Mouse (Mus musculus): ENCODE measurements around the gene Kif5a. TPM values are rescaled to one million over a fixed set of nuclear protein-coding genes. Genes with fewer than 3 reads are reported as not detected.

Kif5a gene
- polyA plus RNA-seq, 1 experiment from 2014 or later = 120 TPM

- Histone ChIP-seq H3K9ac (ENCODE audit: low read depth, low read length) (no peak overlapping the region), H3K4me3 (ENCODE audit: low read depth, low read length) (no peak overlapping the region), H3K27ac (ENCODE audit: low read length) (no peak overlapping the region), H3K9me3 (replicated peaks; ENCODE audit: control insufficient read depth, low read length, poor library complexity, severe bottlenecking) (no peaks in the 10 kb centered on the region), H3K36me3 (ENCODE audit: control insufficient read depth, insufficient read depth, low read length) (peaks cover 36% of the 10 kb centered on the region), H3K27me3 (ENCODE audit: control insufficient read depth, insufficient read depth, low read depth, low read length) (no peaks in the 10 kb centered on the region), H3K4me1 (ENCODE audit: control insufficient read depth, insufficient read depth, low read length) (peaks cover 2% of the 10 kb centered on the region; the same call in 1 of the 2 replicates), H3K4me2 (ENCODE audit: low read length) (no peak overlapping the region)
- no peak for ATAC-seq
- 93% methylated on average over 5 of the region's 5 CpGs for WGBS
Observed at GRCm38 (mm10) chr10:127204589-127204988, 58.6 kb downstream of the Kif5a start.

GRCm38 (mm10) chr10:127203106-127203505, 60.0 kb downstream of the Kif5a start:
- no peak overlapping the region for H3K4me2 ChIP-seq (ENCODE audit: low read length)
- H3K9ac ChIP-seq (ENCODE audit: low read depth, low read length) = no peak overlapping the region
- H3K36me3 ChIP-seq (ENCODE audit: control insufficient read depth, insufficient read depth, low read length) = peaks cover 42% of the 10 kb centered on the region
- no peak overlapping the region for H3K4me3 ChIP-seq (ENCODE audit: low read depth, low read length)
- ATAC-seq = no peak
- H3K9me3 ChIP-seq (replicated peaks; ENCODE audit: control insufficient read depth, low read length, poor library complexity, severe bottlenecking) = no peaks in the 10 kb centered on the region
- H3K4me1 ChIP-seq (ENCODE audit: control insufficient read depth, insufficient read depth, low read length) = no peaks in the 10 kb centered on the region
- WGBS = 99% methylated on average over 3 of the region's 3 CpGs
- no peaks in the 10 kb centered on the region for H3K27me3 ChIP-seq (ENCODE audit: control insufficient read depth, insufficient read depth, low read depth, low read length)
- H3K27ac ChIP-seq (ENCODE audit: low read length) = no peak overlapping the region

- Histone ChIP-seq H3K4me1 (ENCODE audit: control insufficient read depth, insufficient read depth, low read length) (peaks cover 8% of the 10 kb centered on the region), H3K36me3 (ENCODE audit: control insufficient read depth, insufficient read depth, low read length) (peaks cover 35% of the 10 kb centered on the region), H3K9me3 (replicated peaks; ENCODE audit: control insufficient read depth, low read length, poor library complexity, severe bottlenecking) (no peaks in the 10 kb centered on the region), H3K27me3 (ENCODE audit: control insufficient read depth, insufficient read depth, low read depth, low read length) (no peaks in the 10 kb centered on the region), H3K27ac (ENCODE audit: low read length) (no peak overlapping the region), H3K4me2 (ENCODE audit: low read length) (no peak overlapping the region), H3K4me3 (ENCODE audit: low read depth, low read length) (no peak overlapping the region), H3K9ac (ENCODE audit: low read depth, low read length) (no peak overlapping the region)
- ATAC-seq = no peak
- 87% methylated on average over 8 of the region's 8 CpGs for WGBS
Observed at GRCm38 (mm10) chr10:127200279-127200678, 62.9 kb downstream of the Kif5a start.

GRCm38 (mm10) chr10:127199474-127199873, 63.7 kb downstream of the Kif5a start:
- H3K9ac ChIP-seq (ENCODE audit: low read depth, low read length) = no peak overlapping the region
- H3K4me2 ChIP-seq (ENCODE audit: low read length) = no peak overlapping the region
- H3K27ac ChIP-seq (ENCODE audit: low read length) = no peak overlapping the region
- H3K4me3 ChIP-seq (ENCODE audit: low read depth, low read length) = no peak overlapping the region
- no peaks in the 10 kb centered on the region for H3K27me3 ChIP-seq (ENCODE audit: control insufficient read depth, insufficient read depth, low read depth, low read length)
- peaks cover 31% of the 10 kb centered on the region for H3K36me3 ChIP-seq (ENCODE audit: control insufficient read depth, insufficient read depth, low read length)
- 87% methylated on average over 11 of the region's 11 CpGs for WGBS
- peaks cover 12% of the 10 kb centered on the region for H3K4me1 ChIP-seq (ENCODE audit: control insufficient read depth, insufficient read depth, low read length)
- H3K9me3 ChIP-seq (replicated peaks; ENCODE audit: control insufficient read depth, low read length, poor library complexity, severe bottlenecking) = no peaks in the 10 kb centered on the region
- ATAC-seq = no peak

- Histone ChIP-seq H3K36me3 (ENCODE audit: control insufficient read depth, insufficient read depth, low read length) (peaks cover 29% of the 10 kb centered on the region), H3K9ac (ENCODE audit: low read depth, low read length) (no peak overlapping the region), H3K9me3 (replicated peaks; ENCODE audit: control insufficient read depth, low read length, poor library complexity, severe bottlenecking) (no peaks in the 10 kb centered on the region), H3K4me3 (ENCODE audit: low read depth, low read length) (no peak overlapping the region), H3K4me2 (ENCODE audit: low read length) (no peak overlapping the region), H3K27ac (ENCODE audit: low read length) (no peak overlapping the region), H3K27me3 (ENCODE audit: control insufficient read depth, insufficient read depth, low read depth, low read length) (no peaks in the 10 kb centered on the region), H3K4me1 (ENCODE audit: control insufficient read depth, insufficient read depth, low read length) (peaks cover 16% of the 10 kb centered on the region)
- 57% methylated on average over 5 of the region's 5 CpGs for WGBS
- ATAC-seq = no peak
Observed at GRCm38 (mm10) chr10:127199068-127199467, 64.1 kb downstream of the Kif5a start.

- no peaks in the 10 kb centered on the region for H3K9me3 ChIP-seq (replicated peaks; ENCODE audit: control insufficient read depth, low read length, poor library complexity, severe bottlenecking)
- no peak for ATAC-seq
- H3K4me2 ChIP-seq (ENCODE audit: low read length) = no peak overlapping the region
- peaks cover 16% of the 10 kb centered on the region for H3K4me1 ChIP-seq (ENCODE audit: control insufficient read depth, insufficient read depth, low read length)
- no peak overlapping the region for H3K9ac ChIP-seq (ENCODE audit: low read depth, low read length)
- no peaks in the 10 kb centered on the region for H3K27me3 ChIP-seq (ENCODE audit: control insufficient read depth, insufficient read depth, low read depth, low read length)
- H3K27ac ChIP-seq (ENCODE audit: low read length) = no peak overlapping the region
- 73% methylated on average over 2 of the region's 2 CpGs for WGBS
- no peak overlapping the region for H3K4me3 ChIP-seq (ENCODE audit: low read depth, low read length)
- H3K36me3 ChIP-seq (ENCODE audit: control insufficient read depth, insufficient read depth, low read length) = peaks cover 24% of the 10 kb centered on the region
Observed at GRCm38 (mm10) chr10:127198492-127198891, 64.7 kb downstream of the Kif5a start.

- 84% methylated on average over 11 of the region's 11 CpGs for WGBS
- Histone ChIP-seq H3K9ac (ENCODE audit: low read depth, low read length) (no peak overlapping the region), H3K27me3 (ENCODE audit: control insufficient read depth, insufficient read depth, low read depth, low read length) (no peaks in the 10 kb centered on the region), H3K4me3 (ENCODE audit: low read depth, low read length) (no peak overlapping the region), H3K4me2 (ENCODE audit: low read length) (no peak overlapping the region), H3K27ac (ENCODE audit: low read length) (no peak overlapping the region), H3K9me3 (replicated peaks; ENCODE audit: control insufficient read depth, low read length, poor library complexity, severe bottlenecking) (no peaks in the 10 kb centered on the region), H3K4me1 (ENCODE audit: control insufficient read depth, insufficient read depth, low read length) (peaks cover 16% of the 10 kb centered on the region), H3K36me3 (ENCODE audit: control insufficient read depth, insufficient read depth, low read length) (peaks cover 19% of the 10 kb centered on the region)
- ATAC-seq = no peak
Observed at GRCm38 (mm10) chr10:127197505-127198110, 65.5 kb downstream of the Kif5a start.

GRCm38 (mm10) chr10:127197104-127197503, 66.0 kb downstream of the Kif5a start:
- Histone ChIP-seq H3K36me3 (ENCODE audit: control insufficient read depth, insufficient read depth, low read length) (peaks cover 21% of the 10 kb centered on the region), H3K27ac (ENCODE audit: low read length) (0 out of 2 replicates have a peak overlapping the region, but pooled peaks have one; percentile 32), H3K27me3 (ENCODE audit: control insufficient read depth, insufficient read depth, low read depth, low read length) (no peaks in the 10 kb centered on the region), H3K4me1 (ENCODE audit: control insufficient read depth, insufficient read depth, low read length) (peaks cover 16% of the 10 kb centered on the region), H3K4me3 (ENCODE audit: low read depth, low read length) (no peak overlapping the region), H3K9ac (ENCODE audit: low read depth, low read length) (no peak overlapping the region), H3K4me2 (ENCODE audit: low read length) (no peak overlapping the region), H3K9me3 (replicated peaks; ENCODE audit: control insufficient read depth, low read length, poor library complexity, severe bottlenecking) (no peaks in the 10 kb centered on the region)
- ATAC-seq = no peak
- 91% methylated on average over 8 of the region's 8 CpGs for WGBS

- Histone ChIP-seq H3K4me3 (ENCODE audit: low read depth, low read length) (peak overlapping the region; percentile 78), H3K36me3 (ENCODE audit: control insufficient read depth, insufficient read depth, low read length) (peaks cover 24% of the 10 kb centered on the region), H3K9ac (ENCODE audit: low read depth, low read length) (peak overlapping the region; percentile 98; the same call in 1 of the 2 replicates), H3K4me2 (ENCODE audit: low read length) (peak overlapping the region; percentile 90), H3K9me3 (replicated peaks; ENCODE audit: control insufficient read depth, low read length, poor library complexity, severe bottlenecking) (no peaks in the 10 kb centered on the region), H3K4me1 (ENCODE audit: control insufficient read depth, insufficient read depth, low read length) (peaks cover 16% of the 10 kb centered on the region), H3K27ac (ENCODE audit: low read length) (peak overlapping the region; percentile 91), H3K27me3 (ENCODE audit: control insufficient read depth, insufficient read depth, low read depth, low read length) (no peaks in the 10 kb centered on the region)
- WGBS = under 1% methylated on average over 5 of the region's 5 CpGs
- peak; percentile 49 for ATAC-seq
Observed at GRCm38 (mm10) chr10:127196392-127196791, 66.8 kb downstream of the Kif5a start.
